Mouse (Mus musculus): ENCODE results near the gene Shf. TPM values are rescaled to one million over a fixed set of nuclear protein-coding genes. Genes with fewer than 3 reads are reported as not detected.
A peak's percentile ranks its signal among the peaks of the same experiment; 100 is the strongest.
"Not testable (repeated sequence)": the region's sequence is repeated elsewhere in the genome, so short reads cannot be mapped to it uniquely, and the experiment has no call there.

The Shf gene
- 1.6 and 1.7 TPM in 2 replicates for polyA plus RNA-seq (2015; fragmentation: Nextera tagmentation; extraction: Ambion mirVana)

- no peak for TF ChIP-seq CTCF (IDR thresholded peaks at IDR 0.05; ENCODE audit: low read depth)
- TF ChIP-seq EP300 (optimal IDR thresholded peaks at IDR 0.05), result no peak
- H3K4me3 ChIP-seq (ENCODE audit: low read depth, low read length), result peak within 1 kb of the TSS; percentile 79
- H3K36me3 ChIP-seq (ENCODE audit: control insufficient read depth, insufficient read depth, low read length), result no peaks in the 10 kb centered on the region
- peak within 1 kb of the TSS; percentile 97 for H3K4me2 ChIP-seq (replicated peaks; ENCODE audit: low read depth)
- ATAC-seq (ENCODE audit: low FRiP score, low TSS enrichment) (peak; percentile 95), DNase-seq (ENCODE audit: low spot score) (peak; percentile 95)
- no peaks in the 10 kb centered on the region for H3K27me3 ChIP-seq (ENCODE audit: control insufficient read depth, insufficient read depth, low read length)
- H3K27ac ChIP-seq (replicated peaks), result peak within 1 kb of the TSS; percentile 49; the same call in 1 of the 2 replicates
- no peaks in the 10 kb centered on the region for H3K4me1 ChIP-seq (replicated peaks; ENCODE audit: control insufficient read depth, insufficient read depth)
- H3K9me3 ChIP-seq (ENCODE audit: control insufficient read depth, low read length), result no peaks in the 10 kb centered on the region
- WGBS, result under 1% methylated on average over 41 of the region's 54 CpGs
- peak within 1 kb of the TSS; percentile 82 for H3K9ac ChIP-seq (ENCODE audit: low read length)
These were observed at the start of gene Shf for GRCm38 (mm10) chr2:122368995-122369739. Gene Shf (minus strand): TSS chr2:122369162.

- Histone ChIP-seq H3K9ac (ENCODE audit: low read length) (no peak overlapping the region), H3K36me3 (ENCODE audit: control insufficient read depth, insufficient read depth, low read length) (no peaks in the 10 kb centered on the region), H3K4me1 (replicated peaks; ENCODE audit: control insufficient read depth, insufficient read depth) (no peaks in the 10 kb centered on the region), H3K9me3 (ENCODE audit: control insufficient read depth, low read length) (no peaks in the 10 kb centered on the region), H3K27ac (replicated peaks) (no peak overlapping the region), H3K4me2 (replicated peaks; ENCODE audit: low read depth) (no peak overlapping the region), H3K27me3 (ENCODE audit: control insufficient read depth, insufficient read depth, low read length) (no peaks in the 10 kb centered on the region), H3K4me3 (ENCODE audit: low read depth, low read length) (no peak overlapping the region)
- ATAC-seq (ENCODE audit: low FRiP score, low TSS enrichment) (no peak), DNase-seq (ENCODE audit: low spot score) (no peak)
- TF ChIP-seq CTCF (IDR thresholded peaks at IDR 0.05; ENCODE audit: low read depth) (no peak), EP300 (optimal IDR thresholded peaks at IDR 0.05) (no peak)
- 71% methylated on average over 7 of the region's 7 CpGs for WGBS
These were observed 40.0 kb upstream of the Shf start for GRCm38 (mm10) chr2:122408928-122409327.

GRCm38 (mm10) chr2:122407607-122408006 lies 38.6 kb upstream of the Shf start:
- Histone ChIP-seq H3K9me3 (ENCODE audit: control insufficient read depth, low read length) (no peaks in the 10 kb centered on the region), H3K4me2 (replicated peaks; ENCODE audit: low read depth) (no peak overlapping the region), H3K4me1 (replicated peaks; ENCODE audit: control insufficient read depth, insufficient read depth) (no peaks in the 10 kb centered on the region), H3K4me3 (ENCODE audit: low read depth, low read length) (no peak overlapping the region), H3K27me3 (ENCODE audit: control insufficient read depth, insufficient read depth, low read length) (no peaks in the 10 kb centered on the region), H3K9ac (ENCODE audit: low read length) (no peak overlapping the region), H3K27ac (replicated peaks) (no peak overlapping the region), H3K36me3 (ENCODE audit: control insufficient read depth, insufficient read depth, low read length) (no peaks in the 10 kb centered on the region)
- DNase-seq (ENCODE audit: low spot score) (no peak), ATAC-seq (ENCODE audit: low FRiP score, low TSS enrichment) (no peak)
- TF ChIP-seq EP300 (optimal IDR thresholded peaks at IDR 0.05), result no peak
- 81% methylated on average over 2 of the region's 2 CpGs for WGBS

GRCm38 (mm10) chr2:122396150-122396549 lies 27.2 kb upstream of the Shf start:
- WGBS, result 81% methylated on average over 1 of the region's 1 CpGs
- H3K4me3 ChIP-seq (ENCODE audit: low read depth, low read length), result no peak overlapping the region
- TF ChIP-seq EP300 (optimal IDR thresholded peaks at IDR 0.05), result no peak
- H3K4me1 ChIP-seq (replicated peaks; ENCODE audit: control insufficient read depth, insufficient read depth), result no peaks in the 10 kb centered on the region
- H3K4me2 ChIP-seq (replicated peaks; ENCODE audit: low read depth), result no peak overlapping the region
- no peak overlapping the region for H3K27ac ChIP-seq (replicated peaks)
- ATAC-seq (ENCODE audit: low FRiP score, low TSS enrichment) (peak; percentile 69), DNase-seq (ENCODE audit: low spot score) (no peak)
- no peak overlapping the region for H3K9ac ChIP-seq (ENCODE audit: low read length)
- no peaks in the 10 kb centered on the region for H3K27me3 ChIP-seq (ENCODE audit: control insufficient read depth, insufficient read depth, low read length)
- no peaks in the 10 kb centered on the region for H3K36me3 ChIP-seq (ENCODE audit: control insufficient read depth, insufficient read depth, low read length)
- no peaks in the 10 kb centered on the region for H3K9me3 ChIP-seq (ENCODE audit: control insufficient read depth, low read length)

GRCm38 (mm10) chr2:122387135-122387534 lies 18.2 kb upstream of the Shf start:
- H3K27ac ChIP-seq (replicated peaks); H3K4me3 ChIP-seq (ENCODE audit: low read depth, low read length); H3K36me3 ChIP-seq (ENCODE audit: control insufficient read depth, insufficient read depth, low read length); H3K4me2 ChIP-seq (replicated peaks; ENCODE audit: low read depth); DNase-seq (ENCODE audit: low spot score); H3K4me1 ChIP-seq (replicated peaks; ENCODE audit: control insufficient read depth, insufficient read depth); ATAC-seq (ENCODE audit: low FRiP score, low TSS enrichment); H3K9ac ChIP-seq (ENCODE audit: low read length); H3K9me3 ChIP-seq (ENCODE audit: control insufficient read depth, low read length); H3K27me3 ChIP-seq (ENCODE audit: control insufficient read depth, insufficient read depth, low read length): not testable (repeated sequence)
- WGBS, result 92% methylated on average over 3 of the region's 3 CpGs

GRCm38 (mm10) chr2:122385095-122385494 lies 16.1 kb upstream of the Shf start:
- H3K4me1 ChIP-seq (replicated peaks; ENCODE audit: control insufficient read depth, insufficient read depth), result no peaks in the 10 kb centered on the region
- H3K36me3 ChIP-seq (ENCODE audit: control insufficient read depth, insufficient read depth, low read length), result no peaks in the 10 kb centered on the region
- TF ChIP-seq EP300 (optimal IDR thresholded peaks at IDR 0.05) (no peak), CTCF (IDR thresholded peaks at IDR 0.05; ENCODE audit: low read depth) (peak; percentile 36; the same call in 1 of the 2 replicates)
- H3K4me3 ChIP-seq (ENCODE audit: low read depth, low read length), result no peak overlapping the region
- ATAC-seq (ENCODE audit: low FRiP score, low TSS enrichment) (no peak), DNase-seq (ENCODE audit: low spot score) (no peak)
- no peaks in the 10 kb centered on the region for H3K9me3 ChIP-seq (ENCODE audit: control insufficient read depth, low read length)
- WGBS, result 39% methylated on average over 3 of the region's 3 CpGs
- H3K27me3 ChIP-seq (ENCODE audit: control insufficient read depth, insufficient read depth, low read length), result no peaks in the 10 kb centered on the region
- H3K9ac ChIP-seq (ENCODE audit: low read length), result no peak overlapping the region
- no peak overlapping the region for H3K4me2 ChIP-seq (replicated peaks; ENCODE audit: low read depth)
- H3K27ac ChIP-seq (replicated peaks), result no peak overlapping the region

All from stomach, postnatal 0 days (tissue).